Mouse (Mus musculus) inflammation-experienced regulatory T-cells (primary cell): Measurements from ENCODE around the gene Olfr1104. TPM values are rescaled to one million over a fixed set of nuclear protein-coding genes. Genes with fewer than 3 reads are reported as not detected.

ENCODE experiments used
- polyA plus RNA-seq, 2 experiments: library from polyadenylated mRNA; unstranded; fragments of 100-300 nt; shearing (Covaris generic); gene quantifications; one replicate each; pipeline ENCODE4 v1.2.1; 2017

Olfr1104 gene
- not detected for polyA plus RNA-seq

DNA sequence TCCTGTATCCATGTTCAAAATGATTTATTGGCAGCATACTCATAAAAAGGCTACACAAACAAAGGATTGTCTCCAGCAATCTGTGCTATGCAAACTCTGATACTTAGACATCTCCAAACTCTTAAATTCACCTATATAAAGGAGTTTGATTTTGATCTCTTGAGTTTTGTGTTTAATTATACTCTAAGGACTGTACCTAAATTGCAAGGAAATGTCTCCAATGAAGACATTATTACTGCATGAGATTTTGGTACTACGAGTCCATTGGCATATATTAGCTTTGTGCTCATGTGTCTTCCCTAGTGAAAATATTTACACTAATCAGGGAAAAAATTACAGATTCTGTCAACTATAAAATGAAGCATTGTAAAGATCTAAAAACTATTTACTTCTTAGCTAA is at the start of gene Olfr1104:
Olfr1104 (minus strand) TSS at position 101 of the 400 bp plus-strand sequence.

DNA sequence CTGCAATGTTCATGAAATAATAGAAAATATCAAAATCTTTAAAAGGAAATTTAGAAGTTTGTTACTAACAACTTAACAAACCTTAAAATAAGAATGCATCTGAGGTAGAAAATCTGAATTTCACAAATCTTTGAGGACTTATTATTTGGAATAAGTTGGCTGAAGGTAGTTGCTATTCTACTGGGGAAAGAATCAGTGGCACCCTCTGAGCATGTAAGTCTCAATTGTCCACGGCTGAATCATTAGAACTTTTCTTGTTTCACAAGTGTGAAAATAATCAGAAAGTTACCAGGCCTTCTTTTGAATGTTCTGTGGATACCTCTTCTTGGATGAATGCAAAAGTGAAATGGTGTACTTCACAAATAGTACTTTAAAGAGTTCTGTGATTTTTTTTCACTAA is 48.8 kb upstream of the Olfr1104 start, which contains the start of gene Olfr1107:
Olfr1107 (minus strand) TSS at position 101 of the 400 bp plus-strand sequence.

DNA sequence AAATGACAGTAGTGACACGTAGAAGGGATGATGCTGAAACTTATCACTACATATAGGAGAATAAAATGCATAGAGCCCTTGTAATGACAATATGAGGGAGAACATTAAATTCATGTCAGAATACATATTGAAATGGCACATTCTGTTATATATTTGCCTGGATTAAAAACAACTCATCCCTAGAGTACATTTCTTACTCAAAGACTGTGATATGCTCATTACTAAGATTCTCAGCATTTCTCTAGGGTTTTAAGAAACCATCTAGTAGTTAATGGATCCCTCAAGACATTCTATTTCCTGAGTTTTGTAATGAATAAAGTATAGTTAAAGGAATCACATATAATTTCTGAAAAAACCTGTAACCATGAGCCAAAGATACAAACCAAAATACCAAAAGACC is 25.3 kb upstream of the Olfr1104 start, which contains the start of gene Olfr1106:
Olfr1106 (minus strand) TSS at position 101 of the 400 bp plus-strand sequence.

DNA sequence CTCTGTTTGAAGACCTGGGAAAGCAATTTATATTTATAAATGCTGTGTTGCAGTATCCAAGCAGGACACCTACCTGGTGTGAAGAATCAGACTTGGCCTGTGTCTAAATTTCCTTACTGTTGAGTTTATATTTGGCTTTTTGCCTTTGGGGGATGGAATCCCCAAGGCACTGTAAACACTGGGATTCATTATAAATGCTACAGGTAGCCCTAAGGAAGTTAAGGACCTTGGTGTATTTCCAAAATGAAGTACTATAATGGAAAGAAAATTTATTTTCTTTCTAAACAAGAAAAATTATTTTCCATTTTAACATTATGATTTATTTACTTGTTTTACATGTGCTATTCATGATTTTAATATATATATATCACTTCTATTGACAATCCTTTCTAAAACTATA is 9.6 kb upstream of the Olfr1104 start, which contains the start of gene Olfr1105:
Olfr1105 (minus strand) TSS at position 101 of the 400 bp plus-strand sequence.

DNA sequence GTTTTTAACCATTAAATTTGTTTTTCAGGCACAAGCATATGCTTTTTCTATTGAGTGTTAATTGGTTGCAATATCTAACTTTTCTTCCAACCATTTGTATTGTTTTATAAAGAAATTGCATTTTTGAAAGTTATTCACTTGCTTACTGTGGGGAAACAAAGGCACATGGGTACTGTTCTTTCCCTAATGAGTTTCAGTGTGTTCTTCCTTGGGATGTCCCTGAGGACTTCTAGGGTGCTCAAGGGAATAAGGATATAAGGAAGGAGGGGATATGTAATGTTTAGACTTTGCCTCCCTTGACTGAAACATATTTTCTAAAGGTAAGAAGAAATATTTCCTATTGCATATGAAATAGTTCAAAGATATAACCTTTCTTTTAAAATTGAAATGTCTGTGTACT is 28.8 kb downstream of the Olfr1104 start, which contains the start of gene Olfr1102:
Olfr1102 (plus strand) TSS at position 301 of the 400 bp plus-strand sequence.

DNA sequence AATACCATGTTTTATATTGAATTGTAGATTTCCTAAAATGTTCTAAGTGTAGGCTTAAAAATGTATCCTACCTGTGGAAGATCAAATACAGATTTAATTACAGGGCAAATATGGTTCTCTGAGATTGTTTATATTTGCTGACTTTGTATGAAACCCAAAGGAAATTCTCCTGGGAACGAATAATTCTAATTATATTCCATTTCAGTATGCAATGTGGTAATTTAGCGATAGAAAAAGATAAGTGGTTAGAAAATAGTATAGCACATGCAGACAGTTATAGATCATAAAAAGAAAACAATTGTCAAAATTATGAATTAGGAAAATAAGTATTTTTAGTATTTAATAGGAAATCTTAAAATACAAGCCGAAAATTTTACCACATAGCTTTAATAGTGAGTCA is 35.8 kb downstream of the Olfr1104 start, which contains the start of gene Olfr1101:
Olfr1101 (minus strand) TSS at position 101 of the 400 bp plus-strand sequence.

DNA sequence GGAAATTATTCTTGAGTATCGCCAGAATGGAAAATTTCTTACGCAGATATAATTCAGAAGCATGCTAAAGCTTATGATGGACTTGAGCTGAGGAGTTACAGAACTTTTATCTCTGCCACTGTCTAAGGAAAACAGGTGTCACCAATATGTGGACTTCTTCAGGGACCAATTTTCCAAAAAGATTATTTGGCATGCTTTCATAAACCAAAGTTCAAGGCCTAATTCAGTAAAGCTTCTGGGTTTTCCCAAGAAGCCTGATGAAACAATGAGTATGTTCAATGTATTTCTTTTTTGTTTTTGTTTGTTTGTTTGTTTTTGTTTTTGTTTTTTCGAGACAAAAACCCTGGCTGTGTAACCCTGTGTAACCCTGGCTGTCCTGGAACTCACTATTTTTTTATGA is 47.0 kb downstream of the Olfr1104 start, which contains the start of gene Olfr1100:
Olfr1100 (minus strand) TSS at position 101 of the 400 bp plus-strand sequence.

Other genes with a start within 250 kb of the Olfr1104 start
- 1 to 10 TPM in 1 of 2 experiments, not detected in 1; 2.2 TPM for gene Olfr1093, start 244.6 kb downstream of the Olfr1104 start, polyA plus RNA-seq
- not detected for gene Olfr141, start 217.1 kb downstream of the Olfr1104 start, polyA plus RNA-seq
- gene Olfr1094, start 202.4 kb downstream of the Olfr1104 start, polyA plus RNA-seq = not detected
- gene Olfr1095, start 175.4 kb downstream of the Olfr1104 start, polyA plus RNA-seq = not detected
- gene Gm13723, start 152.3 kb downstream of the Olfr1104 start, polyA plus RNA-seq = under 1 TPM in 1 of 2 experiments, not detected in 1; 0.06 TPM
- under 1 TPM in 1 of 2 experiments, not detected in 1; 0.07 TPM for gene Olfr1097, start 134.9 kb downstream of the Olfr1104 start, polyA plus RNA-seq
- under 1 TPM in 1 of 2 experiments, not detected in 1; 0.36 TPM for gene Olfr1098, start 102.5 kb downstream of the Olfr1104 start, polyA plus RNA-seq
- gene Olfr1099, start 66.4 kb downstream of the Olfr1104 start, polyA plus RNA-seq = not detected
- gene Olfr1100, start 47.1 kb downstream of the Olfr1104 start, polyA plus RNA-seq = not detected
- not detected for gene Olfr1101, start 35.9 kb downstream of the Olfr1104 start, polyA plus RNA-seq
- under 1 TPM in 1 of 2 experiments, not detected in 1; 0.62 TPM for gene Olfr1102, start 28.7 kb downstream of the Olfr1104 start, polyA plus RNA-seq
- under 1 TPM; 0.07 to 0.67 TPM for gene Olfr1105, start 9.5 kb upstream of the Olfr1104 start, polyA plus RNA-seq
- not detected for gene Olfr1106, start 25.2 kb upstream of the Olfr1104 start, polyA plus RNA-seq
- gene Olfr1107, start 48.7 kb upstream of the Olfr1104 start, polyA plus RNA-seq = under 1 TPM in 1 of 2 experiments, not detected in 1; 0.27 TPM
- under 1 TPM; 0.11 to 0.34 TPM for gene Olfr1109, start 68.9 kb upstream of the Olfr1104 start, polyA plus RNA-seq
- gene Olfr259, start 87.5 kb upstream of the Olfr1104 start, polyA plus RNA-seq = not detected
- gene Olfr1110, start 113.2 kb upstream of the Olfr1104 start, polyA plus RNA-seq = not detected
- not detected for gene Olfr1111, start 125.5 kb upstream of the Olfr1104 start, polyA plus RNA-seq
- not detected for gene Olfr1112, start 160.7 kb upstream of the Olfr1104 start, polyA plus RNA-seq
- not detected for gene Olfr1113, start 181.9 kb upstream of the Olfr1104 start, polyA plus RNA-seq
- gene Olfr1115, start 220.9 kb upstream of the Olfr1104 start, polyA plus RNA-seq = not detected
- gene Olfr1116, start 240.5 kb upstream of the Olfr1104 start, polyA plus RNA-seq = under 1 TPM; 0.06 to 0.15 TPM